Mouse (Mus musculus) thymus, adult 2 months (tissue): ENCODE measurements around the gene Ttc7.

Experiments used
- CTCF ChIP-seq: fragments of 200-500 bp; IDR thresholded peaks from 2 replicates; pipeline ENCODE4 v1.5.1; 2012; ENCODE audit warnings: mild to moderate bottlenecking, control low read depth, low read length, moderate library complexity, borderline replicate concordance; ENCODE audit not compliant: control insufficient read depth, poor library complexity, insufficient read depth; ENCODE audit errors: extremely low read depth
- POLR2A ChIP-seq: fragments of 200-500 bp; IDR thresholded peaks from 2 replicates; pipeline ENCODE4 v1.6.1; 2012; ENCODE audit warnings: mild to moderate bottlenecking, low read length, control low read depth, moderate library complexity; ENCODE audit not compliant: control insufficient read depth, poor library complexity, insufficient read depth; ENCODE audit errors: extremely low read depth

DNA sequence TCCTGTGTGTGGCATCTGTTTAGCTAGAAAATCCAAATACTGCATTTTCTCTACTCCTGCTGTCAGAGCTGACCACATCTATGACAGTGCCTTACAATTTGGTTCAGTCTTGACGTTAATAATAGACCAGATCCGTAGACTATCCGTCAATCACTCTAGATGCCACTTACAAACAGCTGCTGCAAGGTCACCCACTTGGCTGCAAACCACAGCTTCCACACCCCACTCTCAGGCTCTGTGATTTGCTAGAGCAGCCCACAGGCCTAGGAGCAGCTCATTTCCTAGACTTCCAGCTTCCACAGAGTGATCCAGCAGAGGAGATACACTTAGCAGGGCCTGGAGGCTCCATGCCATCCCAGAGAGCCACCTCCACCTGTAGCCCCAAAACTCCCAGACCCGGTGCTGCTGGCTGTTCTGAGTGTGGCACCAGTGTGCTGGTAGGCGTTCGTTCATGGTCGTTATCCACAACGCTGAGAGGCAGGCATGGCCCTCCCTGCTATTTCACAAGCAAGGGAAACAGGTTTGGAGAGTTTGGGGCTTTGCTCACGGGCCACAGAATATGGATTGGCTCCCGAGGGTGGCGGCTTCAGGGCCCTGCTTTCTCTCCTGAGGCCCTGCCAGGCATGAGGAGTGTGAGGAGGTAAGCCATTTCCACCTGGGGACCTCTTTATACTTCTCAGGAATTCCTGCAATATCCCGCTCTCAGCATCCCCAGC is 26.5 kb downstream of the Ttc7 start:
- TF ChIP-seq CTCF (no peak), POLR2A (no peak)
